Mouse (Mus musculus) lung, embryonic 14.5 days (tissue): ENCODE results near the gene Zswim1. TPM values are rescaled to one million over a fixed set of nuclear protein-coding genes. Genes with fewer than 3 reads are reported as not detected.

Source experiments
- ATAC-seq: fragments of 200-750 bp; cut with Nextera tagmentation; 2 replicates; pipeline ENCODE4 v1.8.0; 2017; ENCODE audit warnings: mild to moderate bottlenecking, moderate TSS enrichment, moderate library complexity; ENCODE audit not compliant: insufficient read depth
- DNase-seq: peaks from one replicate; pipeline ENCODE4 v3.0.0-alpha.2; 2015
- H3K27ac ChIP-seq: fragments of 300-500 bp; sonication (generic); 2 replicates; pipeline ENCODE4 v1.5.1; 2014; ENCODE audit warnings: low read depth, mild to moderate bottlenecking, moderate library complexity
- H3K27me3 ChIP-seq: fragments of 300-500 bp; sonication (generic); 2 replicates; pipeline ENCODE4 v1.6.1; 2014; ENCODE audit warnings: low read length, control low read depth; ENCODE audit not compliant: insufficient read depth
- H3K36me3 ChIP-seq: fragments of 300-500 bp; sonication (generic); 2 replicates; pipeline ENCODE4 v1.6.1; 2014; ENCODE audit warnings: control low read depth; ENCODE audit not compliant: insufficient read depth
- H3K4me1 ChIP-seq: fragments of 300-500 bp; sonication (generic); 2 replicates; pipeline ENCODE4 v1.6.1; 2014; ENCODE audit warnings: antibody characterized with exemption, control low read depth; ENCODE audit not compliant: insufficient read depth
- H3K4me2 ChIP-seq: fragments of 300-500 bp; sonication (generic); 2 replicates; pipeline ENCODE4 v1.6.1; 2014; ENCODE audit warnings: mild to moderate bottlenecking
- H3K4me3 ChIP-seq: fragments of 300-500 bp; sonication (generic); 2 replicates; pipeline ENCODE4 v1.5.1; 2014; ENCODE audit warnings: low read depth, low read length
- H3K9ac ChIP-seq: fragments of 300-500 bp; sonication (generic); 2 replicates; pipeline ENCODE4 v1.6.1; 2014
- H3K9me3 ChIP-seq: fragments of 300-500 bp; sonication (generic); 2 replicates; pipeline ENCODE4 v1.6.1; 2016; ENCODE audit warnings: low read depth, low read length, control low read depth
- CTCF ChIP-seq: IDR thresholded peaks from 2 replicates; pipeline ENCODE4 v1.5.1; 2016; ENCODE audit warnings: antibody characterized with exemption, low read depth
- WGBS: fragments of 180-500 bp; shearing (Covaris S2); extraction: QIAGEN DNeasy Blood & Tissue Kit; methylation state at CpG from one replicate; pipeline ENCODE4 v1.1.7; 2014; 5-methylcytosine and 5-hydroxymethylcytosine counted together
- polyA plus RNA-seq: library from polyadenylated mRNA; unstranded; fragments of >200 nt; fragmentation: Nextera tagmentation; extraction: Ambion mirVana; gene quantifications from 2 replicates; pipeline ENCODE4 v1.2.1, GENCODE M21; 2014

Gene Zswim1
- polyA plus RNA-seq, 1 experiment from 2014 or later, result 21.1 TPM

DNA sequence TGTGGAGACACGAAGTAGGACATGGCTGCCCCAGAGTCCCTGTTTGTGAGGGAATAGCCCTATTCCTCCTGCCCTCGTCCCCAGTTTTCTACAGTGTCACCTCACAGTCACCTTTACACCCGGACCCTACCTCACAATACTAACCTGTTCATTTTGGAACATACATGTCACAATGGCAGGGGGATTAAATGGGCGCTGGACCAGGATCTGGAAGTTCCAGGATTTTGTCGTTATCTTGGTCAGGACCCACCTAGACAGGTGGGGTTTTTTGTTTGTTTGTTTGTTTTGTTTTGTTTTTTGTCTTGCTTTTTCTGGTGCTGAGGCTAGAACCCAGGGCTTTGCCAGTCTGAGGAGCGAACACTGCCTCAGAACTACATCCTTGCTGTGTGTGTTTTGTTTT lies 6.0 kb downstream of the Zswim1 start, which contains the start of gene Spata25:
Gene Spata25, minus strand, starts transcription at position 101 of the 400 bp plus-strand sequence.
- DNase-seq (no peak), ATAC-seq (no peak)

DNA sequence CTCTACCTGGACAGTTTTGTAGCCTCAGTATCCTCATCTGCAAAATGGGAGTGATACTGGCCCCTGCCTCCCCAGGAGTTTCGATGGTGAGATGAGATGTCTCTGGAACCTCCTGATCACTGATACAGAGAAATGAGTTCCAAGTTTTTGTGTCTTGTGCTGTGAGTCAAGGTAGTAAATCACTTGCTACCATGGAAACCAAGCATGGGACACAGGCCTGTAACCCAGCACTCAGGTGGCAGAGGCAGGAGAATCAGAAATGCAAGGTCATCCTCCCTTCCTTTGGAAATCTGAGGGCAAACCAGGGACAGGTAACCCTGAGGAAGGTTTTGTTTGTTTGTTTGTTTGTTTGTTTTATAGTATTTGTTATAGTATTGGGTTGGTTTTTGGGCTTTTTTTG lies 6.6 kb downstream of the Zswim1 start:
- TF ChIP-seq CTCF, result no peak
- WGBS, result 86% methylated on average over 1 of the region's 1 CpGs
- Histone ChIP-seq H3K27ac (no peak overlapping the region), H3K9ac (no peak overlapping the region), H3K27me3 (no peaks in the 10 kb centered on the region), H3K9me3 (no peaks in the 10 kb centered on the region), H3K4me1 (0 out of 2 replicates have a peak, but pooled peaks cover 2% of the 10 kb centered on the region), H3K4me3 (no peak overlapping the region), H3K36me3 (peaks cover 48% of the 10 kb centered on the region), H3K4me2 (no peak overlapping the region)
- DNase-seq, result no peak
- ATAC-seq, result no peak

More for the DNA sequence above, 6.0 kb downstream of the Zswim1 start, which contains the start of gene Spata25:
- Histone ChIP-seq H3K9me3 (no peaks in the 10 kb centered on the region), H3K27ac (no peak within 1 kb of the TSS), H3K9ac (no peak within 1 kb of the TSS), H3K36me3 (peaks cover 48% of the 10 kb centered on the region), H3K4me1 (0 out of 2 replicates have a peak, but pooled peaks cover 2% of the 10 kb centered on the region), H3K4me2 (no peak within 1 kb of the TSS), H3K27me3 (no peaks in the 10 kb centered on the region), H3K4me3 (no peak within 1 kb of the TSS)
- no peak for TF ChIP-seq CTCF
- WGBS, result 74% methylated on average over 6 of the region's 6 CpGs

DNA sequence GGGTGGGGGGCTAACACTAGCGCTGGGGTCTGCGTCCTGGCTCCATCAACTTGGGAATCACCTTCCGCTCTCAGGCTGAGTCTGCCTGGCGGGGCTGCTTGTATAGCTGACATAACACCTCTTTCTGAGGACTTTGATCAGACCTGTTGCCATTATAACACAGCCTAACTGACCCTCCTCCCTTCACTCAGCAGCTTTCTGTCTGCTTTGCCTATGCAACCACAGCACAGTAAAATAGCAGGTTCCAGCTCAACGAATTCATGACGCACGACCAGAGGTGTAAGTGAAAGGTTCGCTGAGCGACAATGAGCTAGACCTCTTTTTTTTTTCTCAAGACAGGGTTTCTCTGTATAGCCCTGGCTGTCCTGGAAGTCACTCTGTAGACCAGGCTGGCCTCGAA lies 8.5 kb downstream of the Zswim1 start:
- WGBS, result 81% methylated on average over 10 of the region's 10 CpGs
- 0 out of 2 replicates have a peak, but pooled peaks cover 2% of the 10 kb centered on the region for H3K4me1 ChIP-seq

DNA sequence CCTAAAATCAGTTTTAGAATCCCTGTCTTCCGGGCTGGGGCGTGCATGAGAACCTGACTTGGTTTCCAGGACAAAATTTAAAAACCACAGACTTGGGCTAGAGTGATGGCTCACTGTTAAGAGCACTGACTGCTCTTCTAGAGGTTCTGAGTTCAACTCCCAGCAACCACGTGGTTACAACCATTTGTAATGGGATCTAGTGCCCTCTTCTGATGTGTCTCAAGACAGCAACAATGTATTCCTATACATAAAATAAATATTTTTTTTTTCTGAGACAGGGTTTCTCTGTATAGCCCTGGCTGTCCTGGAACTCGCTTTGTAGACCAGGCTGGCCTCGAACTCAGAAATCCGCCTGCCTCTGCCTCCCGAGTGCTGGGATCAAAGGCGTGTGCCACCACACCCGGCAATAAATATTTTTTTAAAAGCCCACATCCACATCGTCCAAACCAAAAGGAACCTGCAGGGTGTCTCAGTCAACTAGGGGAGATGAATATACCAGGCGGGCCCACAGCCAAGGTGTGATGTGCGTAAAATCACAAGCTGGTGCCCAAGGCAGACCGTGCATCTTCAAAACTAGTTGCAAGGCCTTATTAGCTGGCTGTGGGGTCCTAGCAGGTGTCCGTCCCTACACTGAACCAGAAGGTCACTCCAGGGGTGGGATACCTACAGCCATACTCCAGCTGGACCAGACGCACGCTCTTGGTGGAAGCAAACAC lies 9.7 kb downstream of the Zswim1 start:
- WGBS, result 57% methylated on average over 16 of the region's 16 CpGs
- ATAC-seq, result no peak
- Histone ChIP-seq H3K4me2 (peak overlapping the region; percentile 98), H3K36me3 (peaks cover 36% of the 10 kb centered on the region), H3K27me3 (no peaks in the 10 kb centered on the region), H3K9me3 (no peaks in the 10 kb centered on the region), H3K4me3 (peak overlapping the region; percentile 73), H3K4me1 (0 out of 2 replicates have a peak, but pooled peaks cover 2% of the 10 kb centered on the region), H3K27ac (peak overlapping the region; percentile 95), H3K9ac (peak overlapping the region; percentile 72; the same call in 1 of the 2 replicates)
- no peak; the same call in 1 of the 2 replicates for TF ChIP-seq CTCF
- DNase-seq, result no peak

More for the DNA sequence above, 8.5 kb downstream of the Zswim1 start:
- H3K4me2 ChIP-seq, result no peak overlapping the region
- no peak overlapping the region for H3K4me3 ChIP-seq
- TF ChIP-seq CTCF, result no peak
- H3K27ac ChIP-seq, result no peak overlapping the region
- no peak for ATAC-seq
- no peaks in the 10 kb centered on the region for H3K9me3 ChIP-seq
- H3K27me3 ChIP-seq, result no peaks in the 10 kb centered on the region
- peaks cover 37% of the 10 kb centered on the region for H3K36me3 ChIP-seq
- no peak for DNase-seq
- H3K9ac ChIP-seq, result no peak overlapping the region

DNA sequence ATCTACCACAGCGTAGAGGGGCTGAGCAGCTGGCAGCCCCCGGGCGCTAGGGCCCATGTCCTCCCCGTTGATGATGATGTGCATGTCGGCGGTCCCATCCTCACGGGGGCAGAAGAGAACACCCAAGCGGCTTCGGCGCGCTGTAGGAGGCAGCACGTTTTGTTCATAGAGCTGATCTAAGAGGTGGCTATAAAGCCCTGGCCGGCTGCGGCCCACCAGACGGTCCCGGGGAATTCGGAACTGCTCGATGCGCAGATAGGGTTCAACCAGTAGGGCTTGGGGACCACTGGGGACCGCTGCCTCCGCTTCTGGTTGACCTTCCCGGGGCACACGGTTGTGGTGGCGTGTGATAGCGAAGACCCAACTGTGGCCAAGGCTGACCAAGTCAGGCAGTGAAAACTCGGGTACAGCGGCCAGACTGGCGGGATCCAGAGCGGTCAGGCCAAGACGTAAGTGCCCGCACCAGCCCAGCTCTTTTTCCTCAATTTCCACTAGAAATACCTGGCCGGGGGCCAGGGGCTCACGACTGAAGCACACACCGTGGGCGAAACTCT lies 10.3 kb downstream of the Zswim1 start, which contains the start of gene Ctsa:
Gene Ctsa, plus strand, starts transcription at position 126 of the 554 bp plus-strand sequence.
- under 1% methylated on average over 35 of the region's 35 CpGs for WGBS
- H3K36me3 ChIP-seq, result peaks cover 35% of the 10 kb centered on the region
- peak within 1 kb of the TSS; percentile 73 for H3K4me3 ChIP-seq
- peak within 1 kb of the TSS; percentile 72 for H3K9ac ChIP-seq
- peak within 1 kb of the TSS; percentile 98 for H3K4me2 ChIP-seq
- TF ChIP-seq CTCF, result peak; percentile 79
- no peaks in the 10 kb centered on the region for H3K27me3 ChIP-seq
- 0 out of 2 replicates have a peak, but pooled peaks cover 2% of the 10 kb centered on the region for H3K4me1 ChIP-seq
- H3K9me3 ChIP-seq, result no peaks in the 10 kb centered on the region
- DNase-seq (peak; percentile 91), ATAC-seq (peak; percentile 84)
- H3K27ac ChIP-seq, result peak within 1 kb of the TSS; percentile 95

DNA sequence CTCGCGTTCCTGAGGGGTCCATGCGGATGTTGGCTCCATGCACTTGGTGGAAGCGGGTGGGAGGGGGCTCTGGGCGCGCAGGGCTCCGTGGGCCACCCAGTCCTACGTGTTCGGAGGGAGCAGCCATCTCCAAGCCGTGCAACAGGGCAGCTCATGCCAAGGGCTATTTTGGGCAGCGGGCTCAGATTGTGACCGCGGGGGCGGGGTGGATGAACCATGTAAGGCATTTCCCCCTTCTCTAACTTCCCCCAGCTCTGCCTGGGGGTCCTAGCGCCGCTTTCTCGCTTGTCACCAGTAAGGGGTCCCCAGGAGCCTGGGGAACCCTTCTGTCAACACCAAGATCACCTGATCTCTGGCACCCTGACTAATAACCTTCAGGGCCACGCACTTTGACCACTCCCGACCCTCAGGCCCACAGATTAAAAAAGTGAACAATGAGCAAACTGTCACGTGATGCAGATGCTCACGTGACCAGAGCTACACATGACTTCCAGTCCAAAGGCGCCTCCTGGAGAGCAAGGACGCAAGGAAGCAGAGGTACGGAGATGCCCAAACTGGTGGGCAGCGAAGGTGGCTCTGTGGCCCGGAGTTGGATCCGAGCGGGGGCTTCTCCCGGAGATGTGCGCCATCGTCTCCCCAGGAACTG lies 11.0 kb downstream of the Zswim1 start, which contains the start of gene Neurl2:
Gene Neurl2, minus strand, starts transcription at position 143 of the 646 bp plus-strand sequence.
- 0% methylated on average over 31 of the region's 31 CpGs for WGBS
- ATAC-seq (peak; percentile 81), DNase-seq (peak; percentile 99)

More for the DNA sequence above, 11.0 kb downstream of the Zswim1 start, which contains the start of gene Neurl2:
- H3K4me3 ChIP-seq, result peak within 1 kb of the TSS; percentile 73
- peak within 1 kb of the TSS; percentile 72 for H3K9ac ChIP-seq
- 0 out of 2 replicates have a peak, but pooled peaks cover 2% of the 10 kb centered on the region for H3K4me1 ChIP-seq
- peak within 1 kb of the TSS; percentile 95 for H3K27ac ChIP-seq
- H3K4me2 ChIP-seq, result peak within 1 kb of the TSS; percentile 98
- H3K27me3 ChIP-seq, result no peaks in the 10 kb centered on the region
- H3K9me3 ChIP-seq, result no peaks in the 10 kb centered on the region
- TF ChIP-seq CTCF, result no peak
- H3K36me3 ChIP-seq, result peaks cover 35% of the 10 kb centered on the region
